Mouse (Mus musculus) spleen, adult 2 months (tissue): ENCODE measurements at regions not wholly inside any gene's neighbourhood (a gene's known extent, or its start where the extent isn't known, plus 50 kb on each side); places are given as distances from the start of the nearest gene placed in this dataset.

ENCODE experiments used
- CTCF ChIP-seq: fragments of 200-500 bp; IDR thresholded peaks from 2 replicates; pipeline ENCODE4 v1.5.1; 2011; ENCODE audit warnings: mild to moderate bottlenecking, inconsistent platforms; ENCODE audit not compliant: insufficient read depth, insufficient read length, insufficient replicate concordance; ENCODE audit errors: extremely low read depth
- POLR2A ChIP-seq: fragments of 200-500 bp; IDR thresholded peaks from 2 replicates; pipeline ENCODE4 v1.6.1; 2011; ENCODE audit warnings: low read depth, low read length, inconsistent platforms

- no peak for TF ChIP-seq CTCF
- no peak for TF ChIP-seq POLR2A
These were observed 333.3 kb upstream of the Acvr2a start for GRCm38 (mm10) chr2:48480428-48481191.
